Mouse (Mus musculus): ENCODE measurements at regions not wholly inside any gene's neighbourhood (a gene's known extent, or its start where the extent isn't known, plus 50 kb on each side); places are given as distances from the start of the nearest gene placed in this dataset.

- Histone ChIP-seq H3K27me3 (ENCODE audit: control insufficient read depth in 1 of 2, insufficient read depth in 2 of 2, low read length in 2 of 2) (no peaks in the 10 kb centered on the region), H3K9ac (ENCODE audit: control insufficient read depth, low read depth, low read length, poor library complexity, severe bottlenecking) (peak overlapping the region; percentile 77), H3K4me3 (ENCODE audit: control insufficient read depth in 1 of 2, insufficient read depth in 1 of 2, low read depth in 2 of 2, low read length in 2 of 2) (peak overlapping the region; percentile 60 to 73), H3K9me3 (replicated peaks; ENCODE audit: insufficient read depth, low read length) (no peaks in the 10 kb centered on the region), H3K36me3 (ENCODE audit: control insufficient read depth in 1 of 2, insufficient read depth in 2 of 2, low read length in 2 of 2) (peaks cover 0 to 33% of the 10 kb centered on the region in 2 experiments; a peak in 2 of 4 replicates), H3K79me2 (ENCODE audit: control insufficient read depth, insufficient read depth, low read length, poor library complexity) (no peaks in the 10 kb centered on the region; the same call in 1 of the 2 replicates), H3K27ac (ENCODE audit: control insufficient read depth, low read depth, low read length) (peak overlapping the region; percentile 81), H3K4me1 (ENCODE audit: control insufficient read depth in 1 of 2, insufficient read depth in 2 of 2, low read length in 2 of 2) (peaks cover 8 to 37% of the 10 kb centered on the region in 2 experiments)
- peak; percentile 96 for DNase-seq (ENCODE audit: low read depth, low spot score)
- TF ChIP-seq TBP (IDR thresholded peaks at IDR 0.05; ENCODE audit: low read depth, low read length) (0 out of 2 replicates have a peak, but pooled peaks have one; percentile 35), HCFC1 (IDR thresholded peaks at IDR 0.05; ENCODE audit: low read depth, low read length) (peak; percentile 73), NELFE (IDR thresholded peaks at IDR 0.05; ENCODE audit: low read depth, low read length) (peak; percentile 36; the same call in 1 of the 2 replicates), ELF1 (IDR thresholded peaks at IDR 0.05; ENCODE audit: low read depth, low read length) (peak; percentile 39; the same call in 1 of the 2 replicates), MEF2A (IDR thresholded peaks at IDR 0.05; ENCODE audit: extremely low read depth, insufficient replicate concordance, low read depth, low read length, poor library complexity, severe bottlenecking) (no peak), EP300 (IDR thresholded peaks at IDR 0.05; ENCODE audit: low read depth in 1 of 2, low read length in 2 of 2) (peak; percentile 44 to 94), NRF1 (IDR thresholded peaks at IDR 0.05; ENCODE audit: insufficient read depth, low read depth, low read length, poor library complexity, severe bottlenecking) (no peak), USF1 (IDR thresholded peaks at IDR 0.05; ENCODE audit: low read depth, low read length) (peak; percentile 34; the same call in 1 of the 2 replicates), TCF12 (IDR thresholded peaks at IDR 0.05; ENCODE audit: low read depth, low read length) (peak; percentile 60; the same call in 1 of the 2 replicates), ZKSCAN1 (IDR thresholded peaks at IDR 0.05; ENCODE audit: low read depth, low read length) (peak; percentile 92), E2F4 (IDR thresholded peaks at IDR 0.05; ENCODE audit: borderline replicate concordance, low read depth, low read length) (no peak), BHLHE40 (IDR thresholded peaks at IDR 0.05; ENCODE audit: borderline replicate concordance, low read depth, low read length) (peak; percentile 64; the same call in 1 of the 2 replicates), RAD21 (IDR thresholded peaks at IDR 0.05; ENCODE audit: low read depth, low read length) (peak; percentile 27), ZC3H11A (IDR thresholded peaks at IDR 0.05; ENCODE audit: low read depth, low read length) (no peak; the same call in 1 of the 2 replicates), KAT2A (conservative IDR thresholded peaks at IDR 0.05; ENCODE audit: low read depth, low read length) (no peak), POLR2AphosphoS5 (IDR thresholded peaks at IDR 0.05; ENCODE audit: borderline replicate concordance, low read depth, low read length) (no peak), CTCF (IDR thresholded peaks at IDR 0.05 in 2 of 3, conservative IDR thresholded peaks at IDR 0.05 in 1 of 3; ENCODE audit: control insufficient read depth in 1 of 3, insufficient read depth in 1 of 3, low read depth in 2 of 3, low read length in 3 of 3, poor library complexity in 1 of 3, severe bottlenecking in 1 of 3) (no peak), USF2 (IDR thresholded peaks at IDR 0.05; ENCODE audit: borderline replicate concordance in 1 of 2, insufficient read depth in 1 of 2, low read depth in 1 of 2, low read length in 2 of 2) (no peak), MAFK (IDR thresholded peaks at IDR 0.05; ENCODE audit: borderline replicate concordance, low read depth, low read length) (no peak), TAL1 (IDR thresholded peaks at IDR 0.05; ENCODE audit: low read length) (no peak), RCOR1 (IDR thresholded peaks at IDR 0.05; ENCODE audit: low read depth, low read length) (peak; percentile 47; the same call in 1 of the 2 replicates), SIN3A (IDR thresholded peaks at IDR 0.05; ENCODE audit: low read length) (peak; percentile 96), GATA1 (IDR thresholded peaks at IDR 0.05; ENCODE audit: low read depth, low read length) (no peak), ZMIZ1 (IDR thresholded peaks at IDR 0.05; ENCODE audit: low read depth, low read length) (0 out of 2 replicates have a peak, but pooled peaks have one; percentile 36), MAX (IDR thresholded peaks at IDR 0.05; ENCODE audit: low read length) (peak; percentile 75), UBTF (IDR thresholded peaks at IDR 0.05; ENCODE audit: borderline replicate concordance, insufficient read depth, low read depth, low read length) (0 out of 2 replicates have a peak, but pooled peaks have one; percentile 50), CHD1 (IDR thresholded peaks at IDR 0.05; ENCODE audit: low read depth, low read length) (no peak; the same call in 1 of the 2 replicates), POLR2A (IDR thresholded peaks at IDR 0.05; ENCODE audit: control insufficient read depth in 1 of 2, insufficient read depth in 1 of 2, low read depth in 1 of 2, low read length in 2 of 2, poor library complexity in 1 of 2) (peak in 1 of 2 experiments; percentile 26; a peak in 1 of 4 replicates), ZNF384 (IDR thresholded peaks at IDR 0.05; ENCODE audit: low read depth, low read length) (peak; percentile 45), ETS1 (IDR thresholded peaks at IDR 0.05; ENCODE audit: low read depth, low read length) (peak; percentile 99), MXI1 (IDR thresholded peaks at IDR 0.05; ENCODE audit: low read depth, low read length) (peak; percentile 97), GABPA (IDR thresholded peaks at IDR 0.05; ENCODE audit: low read depth, low read length) (0 out of 2 replicates have a peak, but pooled peaks have one; percentile 69), CHD2 (IDR thresholded peaks at IDR 0.05; ENCODE audit: low read length) (peak; percentile 90), MAZ (IDR thresholded peaks at IDR 0.05; ENCODE audit: low read depth, low read length) (no peak; the same call in none of the 2 replicates)
Observed at GRCm38 (mm10) chr3:21935571-21936261, 140.7 kb upstream of the Tbl1xr1 start.

Data from MEL (cell line).